Mouse (Mus musculus) bone marrow macrophage, adult 2 months (primary cell): ENCODE measurements around the gene Gm49394. TPM values are rescaled to one million over a fixed set of nuclear protein-coding genes. Genes with fewer than 3 reads are reported as not detected.

Experiments used
- H3K27ac ChIP-seq: 2 replicates; pipeline ENCODE4 v1.5.1; 2012; ENCODE audit warnings: low read depth, low read length; ENCODE audit not compliant: insufficient read depth
- H3K4me1 ChIP-seq: 2 replicates; pipeline ENCODE4 v1.6.1; 2012; ENCODE audit warnings: low read length; ENCODE audit not compliant: control insufficient read depth, insufficient read depth
- H3K4me3 ChIP-seq: 2 replicates; pipeline ENCODE4 v1.5.1; 2012; ENCODE audit warnings: mild to moderate bottlenecking, low read length, moderate library complexity; ENCODE audit not compliant: insufficient read depth
- CTCF ChIP-seq: IDR thresholded peaks from 2 replicates; pipeline ENCODE4 v1.5.1; 2012; ENCODE audit warnings: low read depth, mild to moderate bottlenecking, low read length, moderate library complexity
- POLR2A ChIP-seq: IDR thresholded peaks from 2 replicates; pipeline ENCODE4 v1.6.1; 2012; ENCODE audit warnings: mild to moderate bottlenecking, low read depth, low read length, borderline replicate concordance
- polyA plus RNA-seq: library from polyadenylated mRNA; stranded (reverse); fragments of >200 nt; gene quantifications from 2 replicates; pipeline ENCODE4 v1.2.4, GENCODE M21; 2012; ENCODE audit not compliant: missing spikeins, insufficient read depth, insufficient read length

Gm49394 gene
- polyA plus RNA-seq, 1 experiment: not detected

DNA sequence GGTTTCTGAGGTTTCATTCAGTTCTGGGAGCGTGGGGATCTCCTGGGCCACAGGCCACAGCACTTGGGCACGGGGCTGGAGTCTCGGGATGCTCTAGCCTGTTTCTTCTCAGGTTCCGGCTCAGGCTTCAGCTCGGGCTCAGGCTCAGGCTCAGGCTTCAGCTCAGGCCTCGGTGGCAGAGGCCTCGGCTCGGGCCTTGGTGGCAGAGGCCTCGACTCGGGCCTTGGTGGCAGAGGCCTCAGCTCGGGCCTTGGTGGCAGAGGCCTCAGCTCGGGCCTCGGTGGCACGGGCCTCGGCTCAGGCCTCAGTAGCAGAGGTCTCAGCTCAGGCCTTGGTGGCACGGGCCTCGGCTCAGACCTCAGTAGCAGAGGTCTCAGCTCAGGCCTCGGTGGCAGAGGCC lies 2.2 kb downstream of the Gm49394 start:
- TF ChIP-seq CTCF (no peak), POLR2A (no peak)
- Histone ChIP-seq H3K27ac (no peak overlapping the region), H3K4me3 (no peak overlapping the region), H3K4me1 (no peaks in the 10 kb centered on the region)

GRCm38 (mm10) chr7:142666659-142667058 lies 3.1 kb downstream of the Gm49394 start, which contains the start of gene Igf2:
Gene Igf2 (minus strand): TSS chr7:142666816.
- H3K4me1 ChIP-seq: no peaks in the 10 kb centered on the region
- H3K27ac ChIP-seq: no peak within 1 kb of the TSS
- TF ChIP-seq POLR2A: no peak
- no peak for TF ChIP-seq CTCF
- H3K4me3 ChIP-seq: no peak within 1 kb of the TSS

- Histone ChIP-seq H3K4me1 (no peaks in the 10 kb centered on the region), H3K4me3 (no peak overlapping the region), H3K27ac (no peak overlapping the region)
- TF ChIP-seq CTCF (no peak), POLR2A (no peak)
These were observed 3.6 kb downstream of the Gm49394 start for GRCm38 (mm10) chr7:142666109-142666508.

GRCm38 (mm10) chr7:142665364-142665763 lies 4.4 kb downstream of the Gm49394 start:
- no peak for TF ChIP-seq CTCF
- no peak for TF ChIP-seq POLR2A
- no peak overlapping the region for H3K4me3 ChIP-seq
- no peak overlapping the region for H3K27ac ChIP-seq
- H3K4me1 ChIP-seq: no peaks in the 10 kb centered on the region

GRCm38 (mm10) chr7:142664465-142665029 lies 5.2 kb downstream of the Gm49394 start:
- H3K4me3 ChIP-seq: no peak overlapping the region
- H3K4me1 ChIP-seq: no peaks in the 10 kb centered on the region
- no peak overlapping the region for H3K27ac ChIP-seq
- TF ChIP-seq CTCF (no peak), POLR2A (no peak)

- H3K4me1 ChIP-seq: no peaks in the 10 kb centered on the region
- TF ChIP-seq POLR2A: no peak
- no peak overlapping the region for H3K27ac ChIP-seq
- peak overlapping the region; percentile 23 for H3K4me3 ChIP-seq
These were observed 5.8 kb downstream of the Gm49394 start for GRCm38 (mm10) chr7:142663931-142664421.

- Histone ChIP-seq H3K27ac (no peak overlapping the region), H3K4me1 (no peaks in the 10 kb centered on the region), H3K4me3 (no peak overlapping the region)
- TF ChIP-seq POLR2A (no peak), CTCF (no peak)
These were observed 6.6 kb downstream of the Gm49394 start for GRCm38 (mm10) chr7:142663151-142663550.

- no peak overlapping the region for H3K27ac ChIP-seq
- no peak overlapping the region for H3K4me3 ChIP-seq
- no peaks in the 10 kb centered on the region for H3K4me1 ChIP-seq
- TF ChIP-seq CTCF: no peak
- no peak for TF ChIP-seq POLR2A
These were observed 7.9 kb downstream of the Gm49394 start for GRCm38 (mm10) chr7:142661811-142662210.

DNA sequence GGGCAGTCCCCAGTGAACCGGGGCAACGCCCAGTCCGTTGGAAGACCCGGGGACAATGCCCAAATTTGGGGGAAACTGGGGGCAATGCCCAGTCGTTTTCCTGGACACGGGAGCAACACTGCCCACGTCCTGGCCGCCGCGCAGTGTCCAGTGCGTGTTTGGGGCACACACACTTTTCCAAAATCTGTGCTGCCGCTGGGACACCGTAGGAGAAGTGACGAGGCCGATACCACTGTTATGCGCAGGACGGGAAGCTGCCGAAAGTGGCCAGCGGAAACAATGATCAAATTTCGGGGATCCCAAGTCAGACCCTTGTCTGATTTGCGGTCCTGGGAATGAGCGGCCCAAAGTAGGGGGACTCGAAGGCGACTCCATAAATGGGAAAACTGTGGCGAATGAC lies 8.7 kb downstream of the Gm49394 start:
- H3K4me3 ChIP-seq: no peak overlapping the region
- H3K4me1 ChIP-seq: no peaks in the 10 kb centered on the region
- TF ChIP-seq CTCF (no peak), POLR2A (no peak)
- H3K27ac ChIP-seq: no peak overlapping the region

DNA sequence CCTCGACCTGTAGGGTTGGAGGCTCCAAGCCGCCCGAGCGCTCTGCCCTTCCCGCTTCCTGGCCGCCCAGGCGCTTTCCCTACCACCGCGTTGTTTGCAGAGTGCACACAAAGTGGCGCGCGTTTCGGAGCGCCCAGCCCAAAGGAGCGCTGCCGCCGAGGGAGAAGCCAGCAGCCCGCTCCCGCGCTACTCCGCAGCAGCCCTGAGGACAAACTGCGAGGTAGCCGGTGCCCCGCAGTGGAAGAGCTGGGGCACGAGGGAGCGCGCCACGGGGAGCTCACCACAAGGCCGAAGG lies 9.1 kb downstream of the Gm49394 start:
- H3K4me1 ChIP-seq: no peaks in the 10 kb centered on the region
- TF ChIP-seq POLR2A: no peak
- TF ChIP-seq CTCF: no peak
- no peak overlapping the region for H3K27ac ChIP-seq
- no peak overlapping the region for H3K4me3 ChIP-seq

DNA sequence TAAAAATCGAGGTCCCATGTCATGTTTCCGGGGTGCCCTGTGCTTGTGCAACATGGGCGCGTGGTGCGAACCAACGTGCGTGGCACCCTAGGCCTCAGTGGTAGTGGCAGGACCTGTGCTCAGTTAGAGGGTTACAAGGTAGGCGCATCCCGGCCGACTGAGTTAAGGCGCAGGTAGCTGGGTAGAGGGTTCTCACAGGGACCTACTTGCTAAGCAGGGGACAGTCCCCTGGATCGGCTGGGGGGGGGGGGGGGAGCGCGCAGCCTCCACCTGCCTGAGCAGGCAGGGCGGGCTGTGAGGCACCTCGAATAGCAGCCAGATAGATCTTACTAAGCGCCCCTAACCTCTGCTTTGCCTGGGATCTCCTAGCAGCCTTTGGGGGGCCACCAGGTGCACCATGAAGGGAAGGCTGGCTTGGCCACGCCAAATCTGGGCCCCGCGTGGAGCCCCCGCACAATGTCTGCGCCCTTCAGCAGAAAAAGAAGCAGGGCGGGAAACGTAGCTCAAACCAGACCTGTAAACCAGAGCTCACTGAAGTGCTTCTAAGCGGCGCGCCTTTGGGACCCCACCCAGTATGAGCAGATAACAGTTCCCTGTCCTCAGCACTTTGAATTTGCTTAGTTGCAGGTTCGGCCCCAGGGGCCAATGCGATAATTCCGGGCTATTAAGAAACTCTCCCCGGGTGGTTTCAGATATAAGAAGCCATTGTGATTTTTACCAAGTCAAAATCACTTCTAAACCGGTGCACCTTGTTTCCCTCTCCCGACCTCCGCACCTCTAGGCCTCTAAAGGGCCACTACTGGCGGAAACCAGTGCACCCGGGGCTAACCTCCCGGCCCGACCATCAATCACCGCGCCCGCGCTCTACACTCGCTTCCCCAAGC lies 9.7 kb downstream of the Gm49394 start:
- Histone ChIP-seq H3K4me1 (no peaks in the 10 kb centered on the region), H3K27ac (no peak overlapping the region), H3K4me3 (no peak overlapping the region)
- TF ChIP-seq CTCF (no peak), POLR2A (no peak)
